Mouse (Mus musculus) urinary bladder, postnatal 14 days (tissue): ENCODE data around the gene Kcnk12.

Source experiments
- DNase-seq: peaks from one replicate; pipeline ENCODE4 v3.0.0; 2021; ENCODE audit warnings: low spot score

The Kcnk12 gene

DNA sequence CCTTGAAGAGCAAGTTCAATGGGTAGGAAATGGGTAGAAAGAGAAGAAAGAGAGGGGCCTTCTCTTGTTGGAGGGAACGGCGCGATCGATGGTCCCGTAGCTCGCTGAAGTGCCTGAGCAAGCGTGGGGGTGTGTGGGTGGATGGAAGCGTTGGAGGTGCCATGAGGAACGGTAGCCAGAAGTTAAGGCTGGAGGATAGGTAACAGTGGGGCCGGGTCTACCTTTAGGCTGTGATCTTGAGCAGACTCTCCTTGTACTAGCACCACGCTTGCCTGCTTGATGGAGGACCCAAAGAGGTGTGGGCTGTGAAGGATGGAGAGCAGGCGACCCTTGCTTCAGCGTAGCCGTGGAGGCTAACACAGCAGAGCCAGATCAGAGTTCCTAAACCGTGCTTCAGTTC, 12.1 kb downstream of the Kcnk12 start:
- DNase-seq = no peak

- no peak for DNase-seq
Measured at GRCm38 (mm10) chr17:87784911-87785310, 12.9 kb downstream of the Kcnk12 start.

- no peak for DNase-seq
Measured at GRCm38 (mm10) chr17:87784141-87784831, 13.5 kb downstream of the Kcnk12 start.

GRCm38 (mm10) chr17:87781244-87781643, 16.6 kb downstream of the Kcnk12 start:
- no peak for DNase-seq

- DNase-seq = no peak
Measured at GRCm38 (mm10) chr17:87780164-87780563, 17.6 kb downstream of the Kcnk12 start.

- DNase-seq = no peak
Measured at GRCm38 (mm10) chr17:87774982-87775381, 22.8 kb downstream of the Kcnk12 start.

DNA sequence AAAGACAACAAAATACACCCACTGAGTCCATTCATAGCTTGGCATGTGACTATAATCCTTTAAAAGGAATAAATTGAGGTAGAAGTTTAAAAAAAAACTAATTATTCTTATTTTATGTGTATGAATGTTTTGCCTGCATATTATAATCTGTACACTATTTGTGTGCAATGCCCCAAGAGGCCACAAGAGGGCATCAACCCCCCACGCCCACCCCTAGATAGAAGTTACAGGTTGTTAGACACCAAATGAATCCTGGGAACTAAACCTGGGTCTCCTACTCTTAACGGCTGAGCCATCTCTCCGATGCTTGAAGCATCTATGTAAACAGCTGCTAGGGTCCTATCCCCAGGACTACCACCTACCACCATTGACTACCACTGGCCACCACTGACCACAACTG, 24.6 kb downstream of the Kcnk12 start:
- no peak for DNase-seq

DNA sequence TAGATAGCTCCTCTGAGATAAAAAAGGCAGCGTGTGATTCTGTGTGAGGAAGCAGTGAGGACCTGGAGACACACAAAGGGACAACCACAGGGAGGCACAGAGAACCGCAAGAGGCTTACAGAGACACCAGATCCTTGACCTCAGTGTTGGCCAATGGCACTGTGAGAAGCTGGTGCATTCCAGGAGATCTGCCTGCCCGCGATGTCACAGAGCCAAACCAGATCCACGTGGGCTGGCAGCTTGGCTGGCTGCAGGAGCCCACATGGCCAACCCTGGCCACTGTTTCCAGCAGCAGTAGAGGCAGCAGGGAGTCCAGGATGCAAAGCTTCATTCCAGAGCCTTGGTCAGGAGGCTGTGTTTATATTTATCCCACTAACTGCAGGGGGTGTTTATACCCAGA, 27.0 kb downstream of the Kcnk12 start:
- no peak for DNase-seq

GRCm38 (mm10) chr17:87766888-87767287, 30.9 kb downstream of the Kcnk12 start:
- no peak for DNase-seq

DNA sequence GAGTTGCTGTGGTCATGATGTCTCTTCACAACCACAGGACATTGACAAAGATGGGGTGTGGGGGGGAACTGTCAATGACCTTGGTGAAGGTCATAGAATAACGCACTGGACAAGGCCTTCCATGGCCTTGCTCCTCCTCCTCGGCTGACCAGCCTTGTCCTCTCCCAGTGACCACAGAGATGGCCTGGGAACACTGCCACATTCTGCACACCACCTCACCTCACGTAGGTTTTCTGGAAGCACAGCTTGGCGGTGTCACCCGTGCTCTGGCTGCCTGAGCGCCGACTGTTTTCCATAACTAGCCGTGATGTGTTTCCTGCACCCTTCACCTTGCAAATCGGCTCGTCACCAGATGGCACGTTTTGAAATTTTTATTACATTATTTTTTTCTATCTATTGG, 32.8 kb downstream of the Kcnk12 start:
- DNase-seq = no peak

DNA sequence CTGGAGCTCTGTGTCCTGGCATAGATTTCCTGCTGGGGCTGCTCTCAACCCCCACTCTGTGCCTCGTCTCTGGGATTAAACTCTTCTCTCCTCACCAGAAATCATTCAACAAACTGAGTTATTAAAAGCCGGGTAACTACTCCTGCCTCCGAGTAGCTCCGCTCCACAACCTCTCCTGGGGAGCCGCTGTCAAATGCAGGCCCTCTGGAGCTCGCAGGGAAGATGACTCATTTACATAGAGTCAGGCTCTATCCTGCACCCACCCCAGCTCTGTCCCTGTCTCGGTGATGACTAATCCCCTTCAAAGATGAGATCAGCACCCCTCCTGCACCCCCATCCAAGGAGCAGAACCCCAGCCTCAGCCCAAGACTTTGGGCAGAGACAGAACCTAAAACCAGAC, 34.6 kb downstream of the Kcnk12 start:
- no peak for DNase-seq

GRCm38 (mm10) chr17:87760315-87760714, 37.5 kb downstream of the Kcnk12 start:
- DNase-seq = no peak

DNA sequence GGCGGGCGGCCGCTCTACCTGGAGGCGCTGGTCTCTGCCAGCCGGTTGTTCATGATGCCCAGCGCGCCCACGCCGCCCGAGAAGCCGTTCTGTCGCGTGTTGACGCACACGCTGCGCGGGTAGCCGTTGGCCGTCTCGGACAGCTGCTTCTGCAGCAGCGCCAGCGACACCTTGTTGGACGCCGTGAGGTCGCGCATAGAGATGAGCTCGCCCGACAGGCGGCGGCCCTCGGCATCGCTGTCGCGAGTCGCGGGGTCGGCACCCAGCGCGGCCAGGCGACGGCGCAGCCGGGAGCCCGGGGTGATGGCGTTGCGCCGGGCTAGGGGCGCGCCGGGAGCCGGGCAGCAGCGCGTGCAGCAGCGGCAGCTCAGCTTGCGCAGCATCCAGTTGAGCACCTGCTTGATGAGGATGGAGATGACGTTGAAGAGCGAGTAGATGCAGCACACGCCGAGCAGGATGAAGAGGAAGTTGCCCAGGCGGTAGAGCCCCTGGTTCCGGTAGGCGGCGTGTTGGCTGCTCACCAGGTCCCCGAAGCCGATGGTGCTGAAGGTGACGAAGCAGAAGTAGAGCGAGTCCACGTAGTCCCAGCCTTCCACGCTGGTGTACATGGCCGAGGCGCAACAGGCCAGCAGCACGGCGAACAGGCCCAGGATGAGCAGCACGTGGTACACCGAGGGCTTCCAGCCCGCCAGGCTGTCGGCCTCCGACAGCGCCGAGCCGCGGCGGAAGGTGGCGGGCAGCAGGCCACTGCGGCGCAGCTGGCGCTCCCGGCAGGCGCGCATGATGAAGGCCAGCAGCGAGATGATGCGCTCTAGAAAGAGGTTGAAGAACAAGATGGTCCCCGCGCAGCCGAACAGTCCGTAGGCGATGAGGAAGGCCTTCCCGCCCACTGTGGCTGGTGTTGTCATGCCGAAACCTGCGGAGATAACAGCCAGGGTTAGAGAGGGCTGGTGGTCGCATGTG, 51.6 kb downstream of the Kcnk12 start:
- DNase-seq = no peak

- no peak for DNase-seq
Measured at GRCm38 (mm10) chr17:87744985-87745925, 52.5 kb downstream of the Kcnk12 start.

GRCm38 (mm10) chr17:87739835-87740234, 58.0 kb downstream of the Kcnk12 start:
- no peak for DNase-seq

- no peak for DNase-seq
Measured at GRCm38 (mm10) chr17:87737144-87737543, 60.6 kb downstream of the Kcnk12 start.

GRCm38 (mm10) chr17:87734471-87734870, 63.3 kb downstream of the Kcnk12 start:
- DNase-seq = no peak

- DNase-seq = no peak
Measured at GRCm38 (mm10) chr17:87731962-87732361, 65.8 kb downstream of the Kcnk12 start.

DNA sequence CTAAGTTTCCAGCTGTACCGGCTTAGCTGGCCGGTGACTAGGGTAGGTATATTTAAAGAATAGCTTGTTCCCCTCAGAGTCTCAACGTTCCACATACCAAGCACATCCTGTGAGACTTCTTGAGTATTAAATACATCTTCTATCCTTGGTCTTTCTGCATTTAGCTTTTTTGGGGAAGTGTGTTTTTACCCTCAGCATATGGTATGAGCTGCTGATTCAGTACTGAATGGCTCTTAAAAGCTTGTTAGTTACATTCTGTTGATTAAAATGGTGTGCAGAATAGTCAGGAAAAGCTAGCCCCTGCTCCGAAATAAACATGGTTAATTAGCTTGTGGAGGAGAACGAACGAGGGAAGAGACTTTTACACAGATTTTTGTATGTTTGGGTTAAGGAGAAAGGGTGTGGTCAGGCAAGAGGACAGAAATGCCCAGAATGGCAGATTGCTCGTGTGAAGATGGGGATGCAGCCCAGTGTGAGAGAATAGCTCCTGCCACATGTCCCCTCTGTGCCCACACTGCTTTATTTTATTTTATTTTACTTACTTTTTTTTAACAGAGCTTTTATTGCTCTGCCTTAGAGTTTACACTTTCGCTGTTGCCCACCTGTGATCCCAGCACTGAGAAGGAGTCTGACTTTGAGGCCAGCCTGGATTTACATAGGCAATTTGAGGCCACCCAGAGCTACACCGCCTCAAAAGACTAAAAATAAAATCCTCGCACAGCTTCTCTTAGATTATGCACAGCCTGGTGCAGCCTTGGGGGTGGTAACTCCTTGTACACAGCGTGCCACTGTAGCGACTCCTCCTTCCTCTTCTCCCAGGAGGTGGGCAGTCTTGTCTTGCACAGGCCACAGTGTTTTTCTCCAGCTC, 71.1 kb downstream of the Kcnk12 start:
- DNase-seq = no peak

- no peak for DNase-seq
Measured at GRCm38 (mm10) chr17:87724727-87725126, 73.1 kb downstream of the Kcnk12 start.

DNA sequence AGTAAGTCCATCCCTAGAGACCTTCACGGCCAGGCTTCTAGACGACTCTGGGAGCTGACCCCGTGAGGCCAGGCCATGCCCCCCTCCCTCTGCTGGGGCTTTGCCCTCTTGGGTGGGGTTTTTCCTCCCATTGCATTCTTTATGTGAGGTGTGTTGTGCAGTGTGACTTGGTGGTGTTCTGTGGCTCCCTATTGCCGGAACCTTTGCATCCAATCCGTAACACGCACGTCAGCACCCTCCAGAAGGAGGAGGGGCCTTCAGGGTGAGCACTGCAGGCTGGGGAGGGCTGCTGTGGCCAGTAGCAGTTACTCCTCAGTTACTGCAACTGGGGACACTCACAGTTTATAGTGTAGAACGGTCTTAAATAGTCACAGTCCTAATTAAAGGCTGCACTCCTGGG, 97.7 kb downstream of the Kcnk12 start:
- no peak for DNase-seq
